Mouse (Mus musculus): ENCODE measurements at regions not wholly inside any gene's neighbourhood (a gene's known extent, or its start where the extent isn't known, plus 50 kb on each side); places are given as distances from the start of the nearest gene placed in this dataset.

- TF ChIP-seq GATA1 (IDR thresholded peaks at IDR 0.05; ENCODE audit: low read length), result no peak
- no peak for TF ChIP-seq TAL1 (IDR thresholded peaks at IDR 0.05; ENCODE audit: low read length)
These were observed 72.5 kb upstream of the Dph5 start for GRCm38 (mm10) chr3:115815168-115815567.
